ENCODE assay signal across 10 mouse cellular contexts in the genomic region with DNA sequence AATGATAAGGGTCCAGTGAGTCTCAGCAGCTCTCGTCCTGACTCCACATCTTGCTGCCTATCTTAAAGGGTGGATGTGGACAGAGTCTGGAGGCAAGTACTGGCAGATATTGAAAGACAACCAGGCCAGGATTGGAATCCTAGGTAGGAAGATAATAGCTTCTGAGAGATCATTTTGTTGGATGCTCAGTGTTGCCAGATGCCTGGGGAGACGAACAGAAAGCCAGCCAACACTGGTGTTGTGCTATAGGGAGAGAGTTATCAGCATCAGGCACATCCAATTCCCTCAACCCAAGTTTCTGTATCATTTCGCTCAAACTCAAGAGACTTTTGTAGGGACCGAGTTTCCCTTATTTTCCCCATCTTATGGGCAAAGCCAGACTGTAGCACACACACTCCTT.
DNase-seq lines count a peak whose midpoint lies in the region; ATAC-seq lines count a peak whose summit lies in the region.
"Had no signal": no experiment of that assay in that cellular context is flagged by ENCODE, and none has a peak within 500 bp of the region (broad histone marks: within the 10 kb centered on the region; RNA-seq: fewer than 3 reads in every experiment).

No protein-coding gene starts in this region.

- peak overlapping the region; percentile 88 for H3K27ac ChIP-seq in kidney, embryonic 15.5 days
- peak overlapping the region; percentile 92 for H3K27ac ChIP-seq in embryonic facial prominence, embryonic 10.5 days (replicated peaks)
- H3K27ac ChIP-seq in hindbrain, embryonic 14.5 days, result peak overlapping the region; percentile 82
- no peak overlapping the region for H3K27ac ChIP-seq in midbrain, embryonic 16.5 days (ENCODE audit: low read length)

- H3K27me3 ChIP-seq in kidney, embryonic 15.5 days, result no peaks in the 10 kb centered on the region
- H3K27me3 ChIP-seq in embryonic facial prominence, embryonic 10.5 days (replicated peaks; ENCODE audit: low read depth, poor library complexity, severe bottlenecking), result no peaks in the 10 kb centered on the region
- H3K27me3 ChIP-seq in hindbrain, embryonic 14.5 days (ENCODE audit: control insufficient read depth, insufficient read depth, low read length), result no peaks in the 10 kb centered on the region
- no peaks in the 10 kb centered on the region for H3K27me3 ChIP-seq in midbrain, embryonic 16.5 days (ENCODE audit: control insufficient read depth, insufficient read depth, low read depth, low read length)

- no peaks in the 10 kb centered on the region for H3K9me3 ChIP-seq in kidney, embryonic 15.5 days (replicated peaks)
- H3K9me3 ChIP-seq in embryonic facial prominence, embryonic 10.5 days, result no peaks in the 10 kb centered on the region
- H3K9me3 ChIP-seq in hindbrain, embryonic 14.5 days (ENCODE audit: control insufficient read depth, low read length), result no peaks in the 10 kb centered on the region
- no peaks in the 10 kb centered on the region for H3K9me3 ChIP-seq in midbrain, embryonic 16.5 days (replicated peaks; ENCODE audit: control insufficient read depth, low read length, poor library complexity, severe bottlenecking)

- H3K4me1 ChIP-seq in kidney, embryonic 15.5 days, result peaks cover 87% of the 10 kb centered on the region
- H3K4me1 ChIP-seq in embryonic facial prominence, embryonic 10.5 days, result peaks cover 91% of the 10 kb centered on the region
- peaks cover 86% of the 10 kb centered on the region for H3K4me1 ChIP-seq in hindbrain, embryonic 14.5 days (replicated peaks; ENCODE audit: control insufficient read depth, insufficient read depth, low read length)
- peaks cover 64% of the 10 kb centered on the region for H3K4me1 ChIP-seq in midbrain, embryonic 16.5 days (ENCODE audit: control insufficient read depth, insufficient read depth, low read length)

- DNase-seq in kidney, adult 8-10 months, result no peak
- no peak for DNase-seq in embryonic facial prominence, embryonic 10.5 days (ENCODE audit: low spot score)
- no peak for DNase-seq in hindbrain, embryonic 14.5 days (ENCODE audit: low spot score)
- no peak for DNase-seq in adrenal gland, adult 8-10 months
- no peak for DNase-seq in kidney, postnatal 10 days
- DNase-seq: kidney, postnatal 25 days had no signal

- 57% methylated on average over 4 of the region's 4 CpGs for WGBS in kidney, embryonic 15.5 days
- WGBS in embryonic facial prominence, embryonic 10.5 days, result 81% methylated on average over 4 of the region's 4 CpGs
- 73% methylated on average over 4 of the region's 4 CpGs for WGBS in hindbrain, embryonic 14.5 days
- WGBS in midbrain, embryonic 16.5 days, result 77% methylated on average over 4 of the region's 4 CpGs

- no peak for ATAC-seq in kidney, embryonic 15.5 days (replicated peaks; ENCODE audit: low FRiP score)
- no peak for ATAC-seq in hindbrain, embryonic 14.5 days (ENCODE audit: low FRiP score)
- ATAC-seq in midbrain, embryonic 16.5 days, result no peak
- no peak for ATAC-seq in inflammation-experienced regulatory T-cells, adult 6 months

- peak overlapping the region; percentile 53 for H3K4me2 ChIP-seq in kidney, embryonic 15.5 days
- H3K4me2 ChIP-seq in hindbrain, embryonic 14.5 days (replicated peaks), result peak overlapping the region; percentile 37
- H3K4me2 ChIP-seq in midbrain, embryonic 16.5 days (ENCODE audit: low read length), result peak overlapping the region; percentile 17; the same call in 1 of the 2 replicates

- H3K9ac ChIP-seq in kidney, embryonic 15.5 days, result peak overlapping the region; percentile 26; the same call in 1 of the 2 replicates
- H3K9ac ChIP-seq in hindbrain, embryonic 14.5 days, result peak overlapping the region; percentile 57
- H3K9ac ChIP-seq in midbrain, embryonic 16.5 days (ENCODE audit: low read depth, low read length), result no peak overlapping the region

- H3K36me3 ChIP-seq in kidney, embryonic 15.5 days, result no peaks in the 10 kb centered on the region
- peaks cover 4% of the 10 kb centered on the region; the same call in 1 of the 2 replicates for H3K36me3 ChIP-seq in embryonic facial prominence, embryonic 10.5 days (replicated peaks)
- H3K36me3 ChIP-seq in hindbrain, embryonic 14.5 days (replicated peaks; ENCODE audit: control insufficient read depth, insufficient read depth), result no peaks in the 10 kb centered on the region
- H3K36me3 ChIP-seq in midbrain, embryonic 16.5 days (ENCODE audit: control insufficient read depth, insufficient read depth, low read length), result no peaks in the 10 kb centered on the region
- H3K36me3 ChIP-seq: G1E had no signal

- peak overlapping the region; percentile 48 for H3K4me3 ChIP-seq in kidney, embryonic 15.5 days (replicated peaks)
- peak overlapping the region; percentile 59 for H3K4me3 ChIP-seq in embryonic facial prominence, embryonic 10.5 days
- H3K4me3 ChIP-seq in hindbrain, embryonic 14.5 days (replicated peaks; ENCODE audit: low read length), result peak overlapping the region; percentile 24
- peak overlapping the region; percentile 11; the same call in 1 of the 2 replicates for H3K4me3 ChIP-seq in midbrain, embryonic 16.5 days (ENCODE audit: low read depth, low read length)
